Mouse (Mus musculus): Measurements from ENCODE around the gene Crk. TPM values are rescaled to one million over a fixed set of nuclear protein-coding genes. Genes with fewer than 3 reads are reported as not detected.

The Crk gene
- polyA plus RNA-seq, 1 experiment from 2014 or later: 101 TPM

DNA sequence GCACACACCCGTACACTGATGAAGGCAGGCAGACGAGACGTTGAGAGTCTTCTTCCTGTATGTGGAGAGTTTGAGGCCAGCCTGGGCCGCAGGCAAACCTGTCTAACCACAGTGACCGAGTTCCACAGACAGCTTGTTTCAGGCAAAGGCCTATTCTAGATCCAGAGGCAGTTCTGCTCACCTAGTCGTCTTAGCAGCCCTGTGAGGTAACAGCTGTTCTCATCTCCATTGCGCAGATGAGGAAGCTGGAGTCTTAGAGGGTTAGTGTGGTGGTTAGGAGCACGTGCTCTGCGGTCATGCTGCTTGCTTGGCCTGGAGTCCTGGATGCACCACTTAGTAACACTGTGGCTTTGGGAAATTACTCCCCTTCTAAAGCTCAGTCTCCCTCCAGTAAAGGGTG is 34.4 kb upstream of the Crk start:
- 79% methylated on average over 9 of the region's 9 CpGs for WGBS
- no peak for DNase-seq (ENCODE audit: low spot score)
- H3K9ac ChIP-seq (ENCODE audit: low read length): no peak overlapping the region
- no peak overlapping the region for H3K4me3 ChIP-seq (ENCODE audit: low read depth, low read length)
- H3K27me3 ChIP-seq (replicated peaks; ENCODE audit: control insufficient read depth, insufficient read depth, low read length): no peaks in the 10 kb centered on the region
- H3K27ac ChIP-seq (ENCODE audit: low read depth): no peak overlapping the region
- H3K4me2 ChIP-seq (ENCODE audit: low read length): no peak overlapping the region
- no peaks in the 10 kb centered on the region for H3K4me1 ChIP-seq (replicated peaks; ENCODE audit: control insufficient read depth, insufficient read depth, low read length)
- no peaks in the 10 kb centered on the region for H3K9me3 ChIP-seq (ENCODE audit: control insufficient read depth, low read length)
- H3K36me3 ChIP-seq (ENCODE audit: control insufficient read depth, insufficient read depth, low read length): no peaks in the 10 kb centered on the region
- ATAC-seq (replicated peaks; ENCODE audit: low FRiP score, low TSS enrichment, low read depth): no peak

DNA sequence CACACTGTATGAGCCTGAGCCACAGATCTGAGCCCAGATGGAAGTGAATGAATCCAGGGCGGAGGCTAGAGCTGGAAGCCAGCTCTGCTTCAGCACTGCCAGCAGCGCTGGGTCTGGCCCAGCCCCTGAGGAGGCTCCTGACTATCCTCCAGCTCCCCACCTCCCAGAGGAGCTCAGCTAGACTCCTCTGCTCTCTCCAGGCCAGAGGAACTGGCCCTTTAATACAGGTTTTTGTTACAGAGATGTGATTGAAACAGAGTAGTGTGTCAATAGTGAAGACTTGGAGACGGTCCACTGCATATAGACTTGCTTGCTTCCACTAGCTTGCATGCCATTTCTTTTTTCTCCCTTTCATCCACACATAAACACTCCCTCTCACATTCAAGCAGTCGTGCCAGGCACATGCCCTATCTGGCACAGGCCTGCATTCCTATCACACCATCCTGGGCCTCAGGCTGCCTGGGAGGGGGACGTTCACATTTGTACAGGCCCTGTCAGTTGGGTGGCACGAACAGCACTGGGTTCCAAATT is 31.3 kb upstream of the Crk start:
- H3K27ac ChIP-seq (ENCODE audit: low read depth): no peak overlapping the region
- 67% methylated on average over 6 of the region's 6 CpGs for whole genome bisulfite sequencing
- ATAC-seq (replicated peaks; ENCODE audit: low FRiP score, low TSS enrichment, low read depth): no peak

DNA sequence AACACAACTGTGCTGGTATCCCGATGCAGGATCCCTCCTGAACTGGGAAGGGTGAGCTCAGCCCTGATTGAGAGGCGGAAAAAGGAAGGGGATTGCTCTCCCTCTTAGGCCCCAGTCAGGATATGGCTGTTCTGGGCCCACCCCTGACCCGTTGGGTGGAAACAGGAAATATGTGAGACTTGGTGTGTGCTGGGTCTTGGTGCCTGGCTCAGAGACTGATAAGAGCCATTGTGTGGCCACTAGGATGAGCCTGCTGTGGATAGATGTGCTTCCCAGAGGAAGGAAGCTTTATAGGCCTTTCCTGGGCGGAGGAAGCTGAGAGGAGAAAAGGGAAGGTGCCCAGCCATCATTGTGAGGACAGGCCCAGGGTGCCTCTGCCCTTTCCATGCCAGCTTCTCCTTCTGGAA is 29.9 kb upstream of the Crk start:
- ATAC-seq (replicated peaks; ENCODE audit: low FRiP score, low TSS enrichment, low read depth) (no peak), DNase-seq (ENCODE audit: low spot score) (no peak)
- 72% methylated on average over 4 of the region's 4 CpGs for WGBS
- Histone ChIP-seq H3K27ac (ENCODE audit: low read depth) (no peak overlapping the region; the same call in 1 of the 2 replicates), H3K36me3 (ENCODE audit: control insufficient read depth, insufficient read depth, low read length) (no peaks in the 10 kb centered on the region), H3K4me1 (replicated peaks; ENCODE audit: control insufficient read depth, insufficient read depth, low read length) (peaks cover 22% of the 10 kb centered on the region), H3K9me3 (ENCODE audit: control insufficient read depth, low read length) (no peaks in the 10 kb centered on the region), H3K9ac (ENCODE audit: low read length) (no peak overlapping the region), H3K4me3 (ENCODE audit: low read depth, low read length) (no peak overlapping the region), H3K27me3 (replicated peaks; ENCODE audit: control insufficient read depth, insufficient read depth, low read length) (no peaks in the 10 kb centered on the region; the same call in 1 of the 2 replicates), H3K4me2 (ENCODE audit: low read length) (no peak overlapping the region)

More for the DNA sequence above, 31.3 kb upstream of the Crk start:
- no peak overlapping the region for H3K4me3 ChIP-seq (ENCODE audit: low read depth, low read length)
- DNase-seq (ENCODE audit: low spot score): no peak
- no peaks in the 10 kb centered on the region for H3K36me3 ChIP-seq (ENCODE audit: control insufficient read depth, insufficient read depth, low read length)
- no peak overlapping the region for H3K4me2 ChIP-seq (ENCODE audit: low read length)
- no peaks in the 10 kb centered on the region; the same call in 1 of the 2 replicates for H3K27me3 ChIP-seq (replicated peaks; ENCODE audit: control insufficient read depth, insufficient read depth, low read length)
- no peak overlapping the region for H3K9ac ChIP-seq (ENCODE audit: low read length)
- H3K9me3 ChIP-seq (ENCODE audit: control insufficient read depth, low read length): no peaks in the 10 kb centered on the region
- peaks cover 14% of the 10 kb centered on the region for H3K4me1 ChIP-seq (replicated peaks; ENCODE audit: control insufficient read depth, insufficient read depth, low read length)

DNA sequence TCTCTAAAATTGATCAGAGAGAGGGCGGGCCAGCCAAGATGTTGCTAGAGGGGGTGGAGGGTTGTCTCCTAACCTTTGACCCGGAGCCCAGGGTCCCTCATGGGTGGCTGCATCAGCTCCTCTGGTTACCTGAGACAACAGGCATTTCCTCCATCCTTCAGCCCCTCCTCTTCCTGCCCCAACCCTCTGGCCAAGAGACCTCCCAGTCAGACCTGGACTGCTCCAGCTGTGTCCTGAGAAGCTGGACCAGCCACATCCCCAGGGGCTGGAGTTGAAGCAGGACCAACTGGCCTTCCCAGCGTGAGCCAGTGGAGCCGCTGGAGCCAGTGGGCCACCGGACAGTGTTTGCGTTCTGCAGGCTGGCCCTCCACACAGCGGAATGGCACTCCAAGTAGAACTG is 28.7 kb upstream of the Crk start, which contains the start of gene Myo1c:
Gene Myo1c (plus strand): TSS at position 194 of the 400 bp plus-strand sequence.
- Histone ChIP-seq H3K4me1 (replicated peaks; ENCODE audit: control insufficient read depth, insufficient read depth, low read length) (peaks cover 32% of the 10 kb centered on the region), H3K36me3 (ENCODE audit: control insufficient read depth, insufficient read depth, low read length) (no peaks in the 10 kb centered on the region), H3K9ac (ENCODE audit: low read length) (peak within 1 kb of the TSS; percentile 80), H3K4me3 (ENCODE audit: low read depth, low read length) (peak within 1 kb of the TSS; percentile 81), H3K27me3 (replicated peaks; ENCODE audit: control insufficient read depth, insufficient read depth, low read length) (no peaks in the 10 kb centered on the region; the same call in 1 of the 2 replicates), H3K4me2 (ENCODE audit: low read length) (peak within 1 kb of the TSS; percentile 74), H3K9me3 (ENCODE audit: control insufficient read depth, low read length) (no peaks in the 10 kb centered on the region), H3K27ac (ENCODE audit: low read depth) (peak within 1 kb of the TSS; percentile 86)
- ATAC-seq (replicated peaks; ENCODE audit: low FRiP score, low TSS enrichment, low read depth) (no peak), DNase-seq (ENCODE audit: low spot score) (no peak)
- whole genome bisulfite sequencing: 76% methylated on average over 7 of the region's 7 CpGs

DNA sequence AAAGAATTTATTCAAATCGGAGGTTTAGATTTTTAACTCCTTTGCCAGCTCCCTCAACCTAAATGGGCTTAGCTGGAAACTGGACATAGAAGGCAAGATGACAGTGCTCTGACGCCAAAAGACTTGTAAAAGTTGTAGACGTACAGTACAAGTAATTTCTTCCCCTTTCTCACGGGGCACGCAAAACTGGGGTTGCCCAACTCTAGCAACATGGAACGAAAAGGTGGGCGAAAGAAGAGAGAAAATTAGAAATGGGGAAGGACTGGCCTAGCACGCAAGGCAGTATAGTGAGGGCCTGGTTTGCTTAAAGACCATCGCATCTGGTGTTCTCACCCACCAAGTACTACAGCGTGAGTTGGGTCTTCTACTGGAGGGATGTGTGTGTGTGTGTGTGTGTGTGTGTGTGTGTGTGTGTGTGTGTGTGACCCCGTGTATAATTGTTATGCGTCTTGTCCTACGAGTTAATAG is 28.1 kb upstream of the Crk start:
- WGBS: 46% methylated on average over 13 of the region's 13 CpGs
- peak overlapping the region; percentile 86; the same call in 1 of the 2 replicates for H3K27ac ChIP-seq (ENCODE audit: low read depth)
- no peaks in the 10 kb centered on the region; the same call in 1 of the 2 replicates for H3K27me3 ChIP-seq (replicated peaks; ENCODE audit: control insufficient read depth, insufficient read depth, low read length)
- peak overlapping the region; percentile 74 for H3K4me2 ChIP-seq (ENCODE audit: low read length)
- DNase-seq (ENCODE audit: low spot score) (no peak), ATAC-seq (replicated peaks; ENCODE audit: low FRiP score, low TSS enrichment, low read depth) (no peak)
- peak overlapping the region; percentile 80 for H3K9ac ChIP-seq (ENCODE audit: low read length)
- H3K4me1 ChIP-seq (replicated peaks; ENCODE audit: control insufficient read depth, insufficient read depth, low read length): peaks cover 32% of the 10 kb centered on the region
- peak overlapping the region; percentile 81 for H3K4me3 ChIP-seq (ENCODE audit: low read depth, low read length)
- H3K9me3 ChIP-seq (ENCODE audit: control insufficient read depth, low read length): no peaks in the 10 kb centered on the region
- H3K36me3 ChIP-seq (ENCODE audit: control insufficient read depth, insufficient read depth, low read length): no peaks in the 10 kb centered on the region

DNA sequence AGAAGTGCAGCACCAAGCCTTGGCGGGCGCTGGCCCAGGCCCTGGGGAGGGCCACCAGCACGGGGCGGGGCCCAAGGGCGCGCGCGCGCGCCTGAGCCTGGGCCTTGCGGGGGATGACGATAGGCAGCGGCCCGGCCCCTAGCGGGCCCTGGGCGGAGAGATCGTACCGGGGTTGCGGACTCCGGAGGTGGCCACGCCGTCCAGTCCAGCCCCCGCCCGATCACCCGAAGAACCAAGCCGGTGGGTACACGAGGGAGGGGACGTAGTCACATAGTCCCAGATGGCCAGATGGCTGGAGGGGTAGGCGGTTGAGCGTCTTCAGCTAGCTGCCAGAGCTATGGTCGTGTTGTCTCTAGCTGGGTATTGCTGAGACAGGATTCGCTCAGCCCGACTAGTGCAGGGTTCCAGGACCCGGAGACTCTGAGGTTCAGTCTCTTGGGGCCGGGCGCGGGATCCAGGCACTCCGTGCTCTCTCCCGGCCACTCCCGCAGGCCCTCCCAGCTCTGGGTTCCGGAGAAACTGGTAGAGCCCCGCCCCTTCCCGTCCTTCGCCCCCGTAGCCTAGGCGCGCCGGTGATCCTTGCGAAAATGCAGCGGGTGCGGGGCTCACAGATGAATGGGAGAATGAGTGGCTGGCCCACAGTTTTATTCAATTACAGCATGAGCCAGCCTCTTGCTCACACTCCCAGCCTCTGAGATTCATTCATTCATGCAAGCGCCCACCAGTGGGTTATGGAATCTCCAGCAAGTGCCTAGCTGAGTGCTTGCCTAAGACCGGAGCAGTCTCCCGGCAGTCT is 27.4 kb upstream of the Crk start:
- WGBS: under 1% methylated on average over 54 of the region's 54 CpGs
- Histone ChIP-seq H3K4me1 (replicated peaks; ENCODE audit: control insufficient read depth, insufficient read depth, low read length) (peaks cover 35% of the 10 kb centered on the region), H3K9me3 (ENCODE audit: control insufficient read depth, low read length) (no peaks in the 10 kb centered on the region), H3K27me3 (replicated peaks; ENCODE audit: control insufficient read depth, insufficient read depth, low read length) (no peaks in the 10 kb centered on the region; the same call in 1 of the 2 replicates), H3K9ac (ENCODE audit: low read length) (peak overlapping the region; percentile 80), H3K27ac (ENCODE audit: low read depth) (peak overlapping the region; percentile 86), H3K4me2 (ENCODE audit: low read length) (peak overlapping the region; percentile 74), H3K4me3 (ENCODE audit: low read depth, low read length) (peak overlapping the region; percentile 81), H3K36me3 (ENCODE audit: control insufficient read depth, insufficient read depth, low read length) (no peaks in the 10 kb centered on the region)
- peak; percentile 82 for DNase-seq (ENCODE audit: low spot score)
- ATAC-seq (replicated peaks; ENCODE audit: low FRiP score, low TSS enrichment, low read depth): peak; percentile 48

DNA sequence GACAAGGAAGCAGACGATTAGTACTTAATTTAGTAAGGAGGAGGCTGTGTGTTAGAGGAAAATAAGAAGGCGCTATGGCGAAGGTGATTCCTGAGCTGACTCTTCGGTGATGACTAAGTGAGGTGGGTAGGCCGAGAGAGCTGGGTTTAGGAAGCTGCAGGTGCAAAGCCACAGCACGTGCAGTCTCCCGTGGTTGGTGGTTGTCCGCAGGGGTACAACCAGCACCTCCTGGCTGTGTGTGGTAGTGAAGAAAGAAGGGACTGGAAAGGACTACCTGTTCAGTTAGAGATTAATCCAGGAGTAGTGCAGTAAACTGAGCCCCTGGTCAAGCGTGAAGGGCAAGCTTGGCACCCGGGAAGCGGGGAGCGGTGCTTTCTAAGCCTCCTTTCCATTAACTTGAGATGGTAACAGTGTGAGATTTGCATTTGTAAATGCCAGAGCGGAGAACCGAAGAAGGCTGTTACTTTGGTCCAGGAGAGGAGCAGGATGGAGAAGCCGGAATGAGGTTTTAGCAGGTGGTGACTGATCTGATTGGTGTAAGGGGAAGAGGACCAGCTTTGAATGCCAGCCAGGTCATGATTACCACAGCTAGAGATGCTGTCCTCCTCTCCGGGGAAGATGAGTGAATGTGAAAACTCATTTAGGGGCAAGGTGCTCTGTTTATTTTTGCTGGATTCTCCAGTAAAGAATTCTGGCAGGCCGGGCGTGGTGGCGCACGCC is 26.7 kb upstream of the Crk start:
- peak overlapping the region; percentile 81 for H3K4me3 ChIP-seq (ENCODE audit: low read depth, low read length)
- no peak for ATAC-seq (replicated peaks; ENCODE audit: low FRiP score, low TSS enrichment, low read depth)
- DNase-seq (ENCODE audit: low spot score): no peak
- H3K4me2 ChIP-seq (ENCODE audit: low read length): peak overlapping the region; percentile 74
- H3K27ac ChIP-seq (ENCODE audit: low read depth): peak overlapping the region; percentile 86; the same call in 1 of the 2 replicates
- WGBS: 30% methylated on average over 20 of the region's 20 CpGs
- 0 out of 2 replicates have a peak, but pooled peaks cover 2% of the 10 kb centered on the region for H3K36me3 ChIP-seq (ENCODE audit: control insufficient read depth, insufficient read depth, low read length)
- H3K27me3 ChIP-seq (replicated peaks; ENCODE audit: control insufficient read depth, insufficient read depth, low read length): no peaks in the 10 kb centered on the region; the same call in 1 of the 2 replicates
- peak overlapping the region; percentile 80 for H3K9ac ChIP-seq (ENCODE audit: low read length)
- no peaks in the 10 kb centered on the region for H3K9me3 ChIP-seq (ENCODE audit: control insufficient read depth, low read length)
- peaks cover 38% of the 10 kb centered on the region for H3K4me1 ChIP-seq (replicated peaks; ENCODE audit: control insufficient read depth, insufficient read depth, low read length)

DNA sequence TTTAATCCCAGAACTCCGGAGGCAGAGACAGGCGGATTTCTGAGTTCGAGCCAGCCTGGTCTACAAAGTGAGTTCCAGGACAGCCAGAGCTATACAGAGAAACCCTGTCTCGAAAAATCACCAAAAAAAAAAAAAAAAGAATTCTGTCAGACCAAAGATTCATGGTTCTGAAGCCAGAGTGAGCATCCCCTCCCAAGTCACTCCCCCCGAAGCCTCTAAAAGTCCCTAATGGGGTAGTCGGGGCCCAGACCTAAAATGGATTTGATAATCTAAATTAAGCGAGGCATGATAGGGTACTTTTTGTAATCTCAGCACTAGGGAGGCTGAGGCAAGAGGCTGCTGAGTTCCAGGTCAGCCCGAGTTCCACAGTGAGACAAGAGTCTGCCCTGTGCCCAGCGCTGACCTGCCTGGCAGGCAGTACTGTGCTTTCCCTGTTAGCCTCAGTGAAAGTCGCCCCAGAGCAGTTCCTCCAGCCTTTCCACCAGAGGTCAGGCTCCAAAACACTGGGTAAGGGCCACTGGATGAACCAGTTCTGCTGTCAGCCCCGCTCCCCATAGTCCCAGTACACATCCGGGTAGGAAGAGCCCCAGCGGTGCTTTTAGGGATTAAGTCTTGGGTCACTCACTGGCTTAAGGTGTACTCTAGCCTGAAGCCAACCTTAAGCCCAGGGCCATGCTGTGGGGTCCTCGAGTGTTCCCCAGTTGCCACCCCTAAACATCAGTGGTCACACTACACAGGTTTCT is 25.9 kb upstream of the Crk start:
- H3K27me3 ChIP-seq (replicated peaks; ENCODE audit: control insufficient read depth, insufficient read depth, low read length): no peaks in the 10 kb centered on the region; the same call in 1 of the 2 replicates
- H3K36me3 ChIP-seq (ENCODE audit: control insufficient read depth, insufficient read depth, low read length): 0 out of 2 replicates have a peak, but pooled peaks cover 9% of the 10 kb centered on the region
- peaks cover 38% of the 10 kb centered on the region for H3K4me1 ChIP-seq (replicated peaks; ENCODE audit: control insufficient read depth, insufficient read depth, low read length)
- ATAC-seq (replicated peaks; ENCODE audit: low FRiP score, low TSS enrichment, low read depth): no peak
- H3K9me3 ChIP-seq (ENCODE audit: control insufficient read depth, low read length): no peaks in the 10 kb centered on the region
- DNase-seq (ENCODE audit: low spot score): peak; percentile 69
- peak overlapping the region; percentile 74 for H3K4me2 ChIP-seq (ENCODE audit: low read length)
- peak overlapping the region; percentile 62; the same call in 1 of the 2 replicates for H3K27ac ChIP-seq (ENCODE audit: low read depth)
- peak overlapping the region; percentile 43; the same call in 1 of the 2 replicates for H3K9ac ChIP-seq (ENCODE audit: low read length)
- H3K4me3 ChIP-seq (ENCODE audit: low read depth, low read length): peak overlapping the region; percentile 47
- 35% methylated on average over 14 of the region's 14 CpGs for WGBS
